Mouse (Mus musculus): ENCODE results near the gene Plekhg6. TPM values are rescaled to one million over a fixed set of nuclear protein-coding genes. Genes with fewer than 3 reads are reported as not detected.

Gene Plekhg6
- total RNA-seq, 2 experiments from 2014 or later: 0.13 TPM; not detected in 1

GRCm38 (mm10) chr6:125354352-125355151 is 26.0 kb downstream of the Plekhg6 start:
- peak; percentile 64 to 69 for DNase-seq (ENCODE audit: low spot score in 2 of 2)

- no peak for DNase-seq (ENCODE audit: low spot score in 2 of 2)
These were observed 26.9 kb downstream of the Plekhg6 start for GRCm38 (mm10) chr6:125353655-125354054.

- no peak for DNase-seq (ENCODE audit: low spot score in 2 of 2)
These were observed 27.4 kb downstream of the Plekhg6 start for GRCm38 (mm10) chr6:125353221-125353620.

- DNase-seq (ENCODE audit: low spot score in 2 of 2): no peak
These were observed 27.8 kb downstream of the Plekhg6 start for GRCm38 (mm10) chr6:125352811-125353210.

- DNase-seq (ENCODE audit: low spot score in 2 of 2): peak in 1 of 2 experiments; percentile 51
These were observed 28.6 kb downstream of the Plekhg6 start for GRCm38 (mm10) chr6:125352046-125352384.

- DNase-seq (ENCODE audit: low spot score in 2 of 2): peak in 1 of 2 experiments; percentile 68
These were observed 29.1 kb downstream of the Plekhg6 start for GRCm38 (mm10) chr6:125351368-125352045.

- DNase-seq (ENCODE audit: low spot score in 2 of 2): no peak
These were observed 29.6 kb downstream of the Plekhg6 start for GRCm38 (mm10) chr6:125350995-125351324.

GRCm38 (mm10) chr6:125350231-125350994 is 30.2 kb downstream of the Plekhg6 start:
- peak in 1 of 2 experiments; percentile 49 for DNase-seq (ENCODE audit: low spot score in 2 of 2)

GRCm38 (mm10) chr6:125349575-125350230 is 30.9 kb downstream of the Plekhg6 start:
- DNase-seq (ENCODE audit: low spot score in 2 of 2): peak; percentile 68 to 71

- DNase-seq (ENCODE audit: low spot score in 2 of 2): no peak
These were observed 31.6 kb downstream of the Plekhg6 start, which contains the start of gene Tnfrsf1a for GRCm38 (mm10) chr6:125348721-125349574. Tnfrsf1a (plus strand) TSS chr6:125349362.

- no peak for DNase-seq (ENCODE audit: low spot score in 2 of 2)
These were observed 34.6 kb downstream of the Plekhg6 start for GRCm38 (mm10) chr6:125346029-125346428.

GRCm38 (mm10) chr6:125345625-125346024 is 35.0 kb downstream of the Plekhg6 start:
- DNase-seq (ENCODE audit: low spot score in 2 of 2): no peak

- no peak for DNase-seq (ENCODE audit: low spot score in 2 of 2)
These were observed 35.7 kb downstream of the Plekhg6 start for GRCm38 (mm10) chr6:125344866-125345265.

GRCm38 (mm10) chr6:125344084-125344483 is 36.5 kb downstream of the Plekhg6 start:
- peak in 1 of 2 experiments; percentile 32 for DNase-seq (ENCODE audit: low spot score in 2 of 2)

GRCm38 (mm10) chr6:125342198-125342597 is 38.4 kb downstream of the Plekhg6 start:
- DNase-seq (ENCODE audit: low spot score in 2 of 2): no peak

GRCm38 (mm10) chr6:125340244-125340643 is 40.3 kb downstream of the Plekhg6 start:
- no peak for DNase-seq (ENCODE audit: low spot score in 2 of 2)

- no peak for DNase-seq (ENCODE audit: low spot score in 2 of 2)
These were observed 41.6 kb downstream of the Plekhg6 start for GRCm38 (mm10) chr6:125338791-125339660.

GRCm38 (mm10) chr6:125334356-125334755 is 46.2 kb downstream of the Plekhg6 start:
- no peak for DNase-seq (ENCODE audit: low spot score in 2 of 2)

All from adrenal gland, adult 18-20 months (tissue).